Mouse (Mus musculus) hindbrain, embryonic 16.5 days (tissue): ENCODE data around the gene 1700018F24Rik. TPM values are rescaled to one million over a fixed set of nuclear protein-coding genes. Genes with fewer than 3 reads are reported as not detected.
A peak's percentile ranks its signal among the peaks of the same experiment; 100 is the strongest.
"Not testable (repeated sequence)": the region's sequence is repeated elsewhere in the genome, so short reads cannot be mapped to it uniquely, and the experiment has no call there.

Source experiments
- ATAC-seq: fragments of 200-750 bp; cut with Nextera tagmentation; 2 replicates; pipeline ENCODE4 v1.8.0; 2017; ENCODE audit warnings: moderate TSS enrichment, moderate library complexity
- H3K27ac ChIP-seq: fragments of 300-500 bp; sonication (generic); 2 replicates; pipeline ENCODE4 v1.5.1; 2014; ENCODE audit warnings: low read depth, mild to moderate bottlenecking, control low read depth, low read length, moderate library complexity
- H3K27me3 ChIP-seq: fragments of 300-500 bp; sonication (generic); replicated peaks from 2 replicates; pipeline ENCODE4 v1.6.1; 2014; ENCODE audit warnings: low read length; ENCODE audit not compliant: control insufficient read depth, insufficient read depth
- H3K36me3 ChIP-seq: fragments of 300-500 bp; sonication (generic); 2 replicates; pipeline ENCODE4 v1.6.1; 2014; ENCODE audit warnings: mild to moderate bottlenecking, low read length, moderate library complexity, mixed read lengths; ENCODE audit not compliant: control insufficient read depth, insufficient read depth
- H3K4me1 ChIP-seq: fragments of 300-500 bp; sonication (generic); 2 replicates; pipeline ENCODE4 v1.6.1; 2014; ENCODE audit warnings: low read depth, low read length; ENCODE audit not compliant: control insufficient read depth, insufficient read depth
- H3K4me2 ChIP-seq: fragments of 300-500 bp; sonication (generic); 2 replicates; pipeline ENCODE4 v1.6.1; 2014; ENCODE audit warnings: mild to moderate bottlenecking, low read length, control low read depth, moderate library complexity
- H3K4me3 ChIP-seq: fragments of 300-500 bp; sonication (generic); 2 replicates; pipeline ENCODE4 v1.5.1; 2014; ENCODE audit warnings: mild to moderate bottlenecking, low read length, control low read depth, moderate library complexity
- H3K9ac ChIP-seq: fragments of 300-500 bp; sonication (generic); 2 replicates; pipeline ENCODE4 v1.6.1; 2014; ENCODE audit warnings: low read depth, mild to moderate bottlenecking, control low read depth, low read length, moderate library complexity
- H3K9me3 ChIP-seq: fragments of 300-500 bp; sonication (generic); 2 replicates; pipeline ENCODE4 v1.6.1; 2014; ENCODE audit warnings: mild to moderate bottlenecking, low read length, moderate library complexity; ENCODE audit not compliant: control insufficient read depth
- WGBS: fragments of 180-500 bp; shearing (Covaris S2); extraction: QIAGEN DNeasy Blood & Tissue Kit; methylation state at CpG from one replicate; pipeline ENCODE4 v1.1.7; 2014; 5-methylcytosine and 5-hydroxymethylcytosine counted together
- polyA plus RNA-seq: library from polyadenylated mRNA; unstranded; fragments of >200 nt; fragmentation: Nextera tagmentation; extraction: Ambion mirVana; gene quantifications from 2 replicates; pipeline ENCODE4 v1.2.1, GENCODE M21; 2015

Gene 1700018F24Rik
- polyA plus RNA-seq, 1 experiment from 2014 or later = not detected

DNA sequence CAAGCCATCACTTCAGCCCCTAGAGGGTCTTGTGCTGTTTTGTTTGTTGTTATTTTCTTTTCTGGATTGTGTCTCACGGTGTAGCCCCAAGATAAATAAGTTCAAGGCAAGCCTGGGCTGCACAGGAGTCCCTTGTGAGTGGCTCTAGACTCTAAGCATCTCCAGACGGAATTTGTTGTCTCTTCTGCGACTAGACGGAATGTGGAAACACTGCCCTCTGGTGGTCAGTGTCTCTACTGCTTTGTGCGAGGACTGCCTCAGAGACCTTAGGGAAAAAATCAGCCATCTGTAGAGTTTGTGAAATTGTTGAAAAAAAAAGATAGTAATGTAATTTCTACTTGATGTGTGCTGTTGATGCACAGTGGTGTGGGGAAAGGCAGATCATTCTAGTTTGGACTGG lies 26.9 kb downstream of the 1700018F24Rik start:
- H3K4me2 ChIP-seq = no peak overlapping the region
- no peaks in the 10 kb centered on the region for H3K4me1 ChIP-seq
- no peak overlapping the region for H3K4me3 ChIP-seq
- no peaks in the 10 kb centered on the region for H3K27me3 ChIP-seq
- H3K9ac ChIP-seq = no peak overlapping the region
- 2% methylated on average over 5 of the region's 5 CpGs for WGBS
- H3K9me3 ChIP-seq = no peaks in the 10 kb centered on the region
- no peaks in the 10 kb centered on the region for H3K36me3 ChIP-seq
- 0 out of 2 replicates have a peak, but pooled peaks have one; percentile 56 for ATAC-seq
- H3K27ac ChIP-seq = no peak overlapping the region

DNA sequence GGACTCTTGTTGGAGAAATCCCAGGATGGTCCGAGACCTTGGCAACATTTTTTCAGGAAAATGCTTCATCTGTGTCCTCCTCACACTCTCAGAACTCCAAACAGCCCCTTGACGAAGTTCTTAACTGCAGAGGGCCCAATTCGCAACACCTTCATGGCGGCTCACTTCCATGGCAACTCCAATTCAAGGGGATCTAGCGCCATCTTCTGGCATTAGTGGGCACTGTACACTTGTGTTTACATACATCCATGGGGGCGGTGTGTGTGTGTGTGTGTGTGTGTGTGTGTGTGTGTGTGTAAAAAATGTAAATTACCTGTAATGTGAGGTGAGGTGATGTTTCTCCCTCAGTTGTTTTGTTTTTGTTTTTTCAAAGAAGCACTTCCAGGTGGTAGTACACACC lies 28.6 kb downstream of the 1700018F24Rik start:
- H3K4me3 ChIP-seq = no peak overlapping the region
- H3K9ac ChIP-seq = no peak overlapping the region
- no peak overlapping the region for H3K27ac ChIP-seq
- 54% methylated on average over 6 of the region's 6 CpGs for whole genome bisulfite sequencing
- no peak overlapping the region for H3K4me2 ChIP-seq
- H3K27me3 ChIP-seq = no peaks in the 10 kb centered on the region
- ATAC-seq = no peak
- no peaks in the 10 kb centered on the region for H3K36me3 ChIP-seq
- no peaks in the 10 kb centered on the region for H3K9me3 ChIP-seq
- no peaks in the 10 kb centered on the region for H3K4me1 ChIP-seq

DNA sequence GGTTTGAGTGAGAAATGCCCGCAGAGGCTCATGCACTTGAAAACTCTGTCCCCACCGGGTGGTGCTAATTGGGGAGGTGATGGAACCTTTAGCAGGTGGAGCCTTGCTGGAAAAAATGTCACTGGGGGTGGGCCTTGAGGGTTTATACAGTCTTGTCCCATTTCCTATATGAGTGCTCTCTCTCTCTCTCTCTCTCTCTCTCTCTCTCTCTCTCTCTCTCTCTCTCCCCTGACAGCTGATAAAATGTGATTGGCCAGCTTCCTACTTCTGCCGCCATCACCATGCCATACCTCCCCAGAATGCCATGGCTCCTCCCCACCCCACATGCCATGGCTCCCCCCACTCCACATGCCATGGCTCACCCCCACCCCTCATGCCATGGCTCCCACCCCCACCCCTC lies 32.3 kb downstream of the 1700018F24Rik start:
- no peaks in the 10 kb centered on the region for H3K9me3 ChIP-seq
- H3K27me3 ChIP-seq = no peaks in the 10 kb centered on the region

DNA sequence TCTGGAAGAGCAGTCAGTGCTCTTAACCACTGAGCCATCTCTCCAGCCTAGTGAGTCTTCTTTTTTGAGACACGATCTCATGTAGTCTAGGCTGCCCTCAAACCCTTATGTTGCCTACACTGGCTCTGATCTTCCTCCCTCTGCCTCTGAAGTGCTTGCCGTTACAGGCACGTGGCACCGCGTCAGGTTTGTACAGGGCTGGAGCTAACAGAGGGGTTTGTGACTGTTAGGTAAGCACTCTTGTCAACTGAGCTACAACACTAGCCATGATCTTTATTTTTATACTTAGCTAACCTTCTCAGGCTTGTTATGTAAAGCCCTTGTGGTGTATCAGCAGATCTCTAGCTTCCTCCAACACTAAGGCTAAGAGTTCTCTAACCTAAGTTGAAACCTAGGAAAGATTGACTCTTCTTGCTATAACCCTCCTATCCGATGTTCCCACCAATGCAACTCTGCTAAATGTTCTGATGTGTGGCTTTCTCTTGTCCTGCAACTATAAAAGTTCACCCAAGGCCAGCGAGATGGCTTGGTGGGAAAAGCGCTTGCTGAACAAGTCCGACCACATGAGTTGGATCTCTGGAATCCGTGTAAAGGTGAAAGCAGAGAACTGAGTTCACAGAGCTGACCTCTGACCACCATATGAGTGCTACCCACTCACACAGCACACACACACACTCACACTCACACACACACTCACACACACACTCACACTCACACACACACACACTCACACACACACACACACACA lies 39.2 kb downstream of the 1700018F24Rik start:
- WGBS = 89% methylated on average over 10 of the region's 10 CpGs
- Histone ChIP-seq H3K27me3 (no peaks in the 10 kb centered on the region), H3K9ac (no peak overlapping the region), H3K4me1 (peaks cover 11% of the 10 kb centered on the region), H3K36me3 (no peaks in the 10 kb centered on the region), H3K4me3 (no peak overlapping the region), H3K9me3 (no peaks in the 10 kb centered on the region), H3K27ac (no peak overlapping the region), H3K4me2 (no peak overlapping the region)
- ATAC-seq = no peak

More for the DNA sequence above, 32.3 kb downstream of the 1700018F24Rik start:
- Histone ChIP-seq H3K4me3 (no peak overlapping the region), H3K36me3 (no peaks in the 10 kb centered on the region), H3K9ac (no peak overlapping the region), H3K27ac (no peak overlapping the region), H3K4me2 (no peak overlapping the region), H3K4me1 (no peaks in the 10 kb centered on the region)
- ATAC-seq = no peak
- 61% methylated on average over 3 of the region's 3 CpGs for WGBS

DNA sequence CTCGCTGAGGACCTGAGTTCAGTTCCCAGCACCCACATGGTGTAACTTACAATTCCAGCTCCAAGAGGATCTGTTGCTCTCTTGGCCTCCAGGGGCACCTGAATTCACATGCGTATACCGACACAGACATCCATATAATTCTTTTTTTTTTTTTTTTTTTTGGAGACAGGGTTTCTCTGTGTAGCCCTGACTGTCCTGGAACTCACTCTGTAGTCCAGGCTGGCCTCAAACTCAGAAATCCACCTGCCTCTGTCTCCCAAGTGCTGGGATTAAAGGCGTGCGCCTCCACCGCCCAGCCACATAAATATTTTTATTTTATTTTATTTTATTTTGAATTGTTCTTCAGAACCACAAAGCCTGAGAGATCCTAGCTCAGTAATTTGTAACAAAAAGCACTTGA lies 40.4 kb downstream of the 1700018F24Rik start:
- peak overlapping the region; percentile 88 for H3K4me2 ChIP-seq
- H3K4me1 ChIP-seq = peaks cover 11% of the 10 kb centered on the region
- WGBS = 51% methylated on average over 6 of the region's 6 CpGs
- H3K9ac ChIP-seq = peak overlapping the region; percentile 93
- peak overlapping the region; percentile 94 for H3K4me3 ChIP-seq
- not testable (repeated sequence) for H3K9me3 ChIP-seq, H3K27me3 ChIP-seq, H3K36me3 ChIP-seq
- H3K27ac ChIP-seq = peak overlapping the region; percentile 84
- ATAC-seq = peak; percentile 38

DNA sequence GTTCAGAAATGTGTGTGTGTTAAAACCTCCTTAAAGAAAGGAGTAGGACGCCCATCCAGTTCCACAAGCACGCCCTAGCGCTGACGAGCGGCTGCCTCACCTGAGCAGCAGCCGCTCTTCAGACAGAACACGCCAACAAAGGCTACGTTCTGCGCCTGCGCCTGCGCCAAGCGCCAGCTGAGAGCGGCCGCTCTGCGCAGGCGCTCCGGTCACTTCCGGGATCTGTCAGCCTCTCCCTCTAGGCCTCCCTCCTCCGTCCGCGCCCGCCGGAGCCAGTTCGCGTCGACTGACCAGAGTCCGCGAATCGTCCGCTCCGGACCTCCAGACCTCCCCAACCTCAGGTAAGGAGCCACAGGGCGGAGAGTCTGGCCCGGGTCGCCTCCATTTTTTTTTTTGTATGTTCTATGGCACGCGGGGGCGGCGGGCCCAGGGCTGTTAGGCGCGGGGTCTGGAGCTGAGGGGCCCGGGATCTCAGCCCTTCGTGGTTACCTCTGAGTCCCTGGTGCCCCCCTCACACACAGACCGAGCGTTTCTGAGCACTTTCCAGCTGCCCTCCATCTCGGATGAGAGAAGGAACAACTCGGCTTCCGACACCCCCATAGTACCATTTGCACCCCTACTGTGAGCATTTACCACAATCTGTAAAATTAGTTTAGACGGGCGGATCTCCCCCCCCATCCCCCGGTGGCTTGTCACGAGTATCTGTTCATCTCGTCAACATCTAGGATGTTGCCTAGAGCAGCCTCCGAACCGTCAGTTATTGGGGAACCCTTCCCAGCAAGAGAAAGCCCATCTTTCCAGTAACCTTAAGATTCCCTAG lies 41.1 kb downstream of the 1700018F24Rik start, which contains the start of the genes Arpc1a and Kpna7:
Gene Arpc1a (plus strand): TSS at position 199 of the 820 bp plus-strand sequence.
Gene Kpna7 (minus strand): TSS at position 399 of the 820 bp plus-strand sequence.
- Histone ChIP-seq H3K9me3 (no peaks in the 10 kb centered on the region), H3K27me3 (no peaks in the 10 kb centered on the region), H3K9ac (peak within 1 kb of the TSS; percentile 93), H3K4me2 (peak within 1 kb of the TSS; percentile 88), H3K27ac (peak within 1 kb of the TSS; percentile 84), H3K36me3 (no peaks in the 10 kb centered on the region), H3K4me3 (peak within 1 kb of the TSS; percentile 94), H3K4me1 (peaks cover 11% of the 10 kb centered on the region)
- ATAC-seq = peak; percentile 98
- WGBS = 1% methylated on average over 54 of the region's 54 CpGs

DNA sequence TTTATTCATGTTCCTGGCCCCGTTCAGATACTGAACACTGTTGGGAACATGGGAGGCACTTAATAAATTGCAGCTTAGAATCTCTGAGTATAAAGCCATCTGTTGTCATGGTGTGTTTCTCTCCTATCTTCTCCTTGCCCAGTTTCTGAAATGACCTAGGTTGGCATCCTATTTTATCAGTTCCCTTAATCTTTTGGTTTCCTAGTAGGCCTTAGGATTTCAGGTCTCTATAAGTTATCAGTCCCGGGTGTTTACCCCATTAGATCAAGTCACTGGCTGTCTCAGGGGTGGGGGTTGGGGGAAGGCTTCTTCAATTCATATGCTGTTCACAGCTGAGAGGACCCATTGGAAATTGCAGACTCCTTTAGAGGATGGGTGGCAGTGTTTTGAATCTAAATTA lies 42.0 kb downstream of the 1700018F24Rik start:
- H3K27me3 ChIP-seq = no peaks in the 10 kb centered on the region
- peak overlapping the region; percentile 20; the same call in 1 of the 2 replicates for H3K9ac ChIP-seq
- H3K9me3 ChIP-seq = no peaks in the 10 kb centered on the region
- H3K27ac ChIP-seq = no peak overlapping the region
- no peaks in the 10 kb centered on the region for H3K36me3 ChIP-seq
- WGBS = 77% methylated on average over 2 of the region's 2 CpGs
- peaks cover 11% of the 10 kb centered on the region for H3K4me1 ChIP-seq
- ATAC-seq = no peak
- peak overlapping the region; percentile 94 for H3K4me3 ChIP-seq
- peak overlapping the region; percentile 88 for H3K4me2 ChIP-seq

DNA sequence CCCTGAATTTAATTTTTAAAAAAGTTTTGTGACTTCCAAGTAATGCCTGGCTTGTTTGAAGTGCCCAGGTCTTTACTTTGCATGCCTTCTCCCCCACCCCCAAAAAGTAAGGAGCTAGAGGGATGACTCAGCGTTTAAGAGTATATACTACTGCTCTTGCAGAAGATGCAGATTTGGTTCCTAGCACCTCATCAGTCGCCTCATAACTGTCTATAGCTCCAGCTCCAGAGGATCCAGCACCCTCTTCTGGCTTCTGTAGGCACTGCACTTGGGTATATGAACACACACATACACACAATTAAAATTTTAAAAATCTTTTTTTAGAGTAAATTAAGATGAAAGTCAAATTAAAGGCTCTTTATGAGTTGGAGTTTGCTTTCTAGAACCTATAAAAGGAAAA lies 45.4 kb downstream of the 1700018F24Rik start:
- peaks cover 11% of the 10 kb centered on the region for H3K36me3 ChIP-seq
- no peak overlapping the region for H3K4me2 ChIP-seq
- H3K4me3 ChIP-seq = no peak overlapping the region
- no peak for ATAC-seq
- H3K9me3 ChIP-seq = no peaks in the 10 kb centered on the region
- no peak overlapping the region for H3K9ac ChIP-seq
- H3K27ac ChIP-seq = no peak overlapping the region
- no peaks in the 10 kb centered on the region for H3K27me3 ChIP-seq
- peaks cover 11% of the 10 kb centered on the region for H3K4me1 ChIP-seq
- WGBS = 96% methylated on average over 2 of the region's 2 CpGs

DNA sequence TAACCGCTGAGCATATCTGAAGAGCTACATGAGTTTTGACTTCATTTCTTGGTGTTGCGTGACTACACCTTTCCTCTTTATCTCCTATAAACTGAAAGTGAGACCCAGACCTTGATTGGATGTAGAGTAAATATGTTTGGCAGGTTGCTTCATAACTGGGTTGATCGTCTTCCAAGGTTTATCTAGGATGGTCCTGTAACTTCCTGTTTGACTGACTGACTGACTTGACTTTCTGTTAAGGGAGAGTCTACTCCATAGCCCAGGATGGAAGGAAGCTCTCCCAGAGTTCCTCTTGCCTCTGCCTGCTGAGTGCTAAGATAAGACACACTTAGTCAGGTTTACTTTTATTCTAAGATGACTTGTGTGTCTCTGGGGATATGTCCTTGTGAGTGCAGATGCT lies 47.1 kb downstream of the 1700018F24Rik start:
- peaks cover 4% of the 10 kb centered on the region for H3K4me1 ChIP-seq
- H3K4me3 ChIP-seq = no peak overlapping the region
- ATAC-seq = no peak
- H3K27ac ChIP-seq = no peak overlapping the region
- H3K9ac ChIP-seq = no peak overlapping the region
- H3K36me3 ChIP-seq = peaks cover 16% of the 10 kb centered on the region
- 95% methylated on average over 3 of the region's 3 CpGs for WGBS
- H3K4me2 ChIP-seq = no peak overlapping the region
- no peaks in the 10 kb centered on the region for H3K9me3 ChIP-seq
- H3K27me3 ChIP-seq = no peaks in the 10 kb centered on the region
